Mouse (Mus musculus): Measurements from ENCODE around the gene Tent5a. TPM values are rescaled to one million over a fixed set of nuclear protein-coding genes. Genes with fewer than 3 reads are reported as not detected.

Gene Tent5a
- total and polyA plus RNA-seq, 3 experiments, result 7.0 to 15.2 TPM; not detected in 1

GRCm38 (mm10) chr9:85355559-85355958, 28.4 kb upstream of the Tent5a start:
- Histone ChIP-seq H3K27me3 (ENCODE audit: control insufficient read depth in 1 of 2, insufficient read depth in 2 of 2, low read length in 2 of 2) (no peaks in the 10 kb centered on the region), H3K4me1 (ENCODE audit: control insufficient read depth in 1 of 2, insufficient read depth in 2 of 2, low read length in 2 of 2) (peaks cover 3 to 4% of the 10 kb centered on the region in 2 experiments; a peak in 3 of 4 replicates), H3K79me2 (ENCODE audit: control insufficient read depth, insufficient read depth, low read length, poor library complexity) (no peaks in the 10 kb centered on the region), H3K9me3 (replicated peaks; ENCODE audit: insufficient read depth, low read length) (no peaks in the 10 kb centered on the region), H3K4me3 (ENCODE audit: control insufficient read depth in 1 of 2, insufficient read depth in 1 of 2, low read depth in 2 of 2, low read length in 2 of 2) (no peak overlapping the region), H3K9ac (ENCODE audit: control insufficient read depth, low read depth, low read length, poor library complexity, severe bottlenecking) (no peak overlapping the region), H3K27ac (ENCODE audit: control insufficient read depth, low read depth, low read length) (no peak overlapping the region), H3K36me3 (ENCODE audit: control insufficient read depth in 1 of 2, insufficient read depth in 2 of 2, low read length in 2 of 2) (peaks cover 0 to 6% of the 10 kb centered on the region in 2 experiments; a peak in 1 of 4 replicates)
- TF ChIP-seq MYC (IDR thresholded peaks at IDR 0.05; ENCODE audit: low read depth, low read length) (no peak), ZMIZ1 (IDR thresholded peaks at IDR 0.05; ENCODE audit: low read depth, low read length) (no peak), BHLHE40 (IDR thresholded peaks at IDR 0.05; ENCODE audit: borderline replicate concordance, low read depth, low read length) (no peak), NELFE (IDR thresholded peaks at IDR 0.05; ENCODE audit: low read depth, low read length) (no peak), CHD2 (IDR thresholded peaks at IDR 0.05; ENCODE audit: low read length) (no peak), USF2 (IDR thresholded peaks at IDR 0.05; ENCODE audit: borderline replicate concordance in 1 of 2, insufficient read depth in 1 of 2, low read depth in 1 of 2, low read length in 2 of 2) (no peak), POLR2AphosphoS5 (IDR thresholded peaks at IDR 0.05; ENCODE audit: borderline replicate concordance, low read depth, low read length) (no peak), JUND (IDR thresholded peaks at IDR 0.05; ENCODE audit: low read depth, low read length) (no peak), ETS1 (IDR thresholded peaks at IDR 0.05; ENCODE audit: low read depth, low read length) (no peak), RAD21 (IDR thresholded peaks at IDR 0.05; ENCODE audit: low read depth, low read length) (no peak), HCFC1 (IDR thresholded peaks at IDR 0.05; ENCODE audit: low read depth, low read length) (no peak), ZNF384 (IDR thresholded peaks at IDR 0.05; ENCODE audit: low read depth, low read length) (no peak), E2F4 (IDR thresholded peaks at IDR 0.05; ENCODE audit: borderline replicate concordance, low read depth, low read length) (no peak), MXI1 (IDR thresholded peaks at IDR 0.05; ENCODE audit: low read depth, low read length) (no peak), POLR2A (IDR thresholded peaks at IDR 0.05; ENCODE audit: control insufficient read depth in 1 of 2, insufficient read depth in 1 of 2, low read depth in 1 of 2, low read length in 2 of 2, poor library complexity in 1 of 2) (no peak), ZKSCAN1 (IDR thresholded peaks at IDR 0.05; ENCODE audit: low read depth, low read length) (no peak), UBTF (IDR thresholded peaks at IDR 0.05; ENCODE audit: borderline replicate concordance, insufficient read depth, low read depth, low read length) (no peak), NRF1 (IDR thresholded peaks at IDR 0.05; ENCODE audit: insufficient read depth, low read depth, low read length, poor library complexity, severe bottlenecking) (no peak), MAX (IDR thresholded peaks at IDR 0.05; ENCODE audit: low read length) (no peak)
- no peak for DNase-seq (ENCODE audit: low read depth, low spot score)

DNA sequence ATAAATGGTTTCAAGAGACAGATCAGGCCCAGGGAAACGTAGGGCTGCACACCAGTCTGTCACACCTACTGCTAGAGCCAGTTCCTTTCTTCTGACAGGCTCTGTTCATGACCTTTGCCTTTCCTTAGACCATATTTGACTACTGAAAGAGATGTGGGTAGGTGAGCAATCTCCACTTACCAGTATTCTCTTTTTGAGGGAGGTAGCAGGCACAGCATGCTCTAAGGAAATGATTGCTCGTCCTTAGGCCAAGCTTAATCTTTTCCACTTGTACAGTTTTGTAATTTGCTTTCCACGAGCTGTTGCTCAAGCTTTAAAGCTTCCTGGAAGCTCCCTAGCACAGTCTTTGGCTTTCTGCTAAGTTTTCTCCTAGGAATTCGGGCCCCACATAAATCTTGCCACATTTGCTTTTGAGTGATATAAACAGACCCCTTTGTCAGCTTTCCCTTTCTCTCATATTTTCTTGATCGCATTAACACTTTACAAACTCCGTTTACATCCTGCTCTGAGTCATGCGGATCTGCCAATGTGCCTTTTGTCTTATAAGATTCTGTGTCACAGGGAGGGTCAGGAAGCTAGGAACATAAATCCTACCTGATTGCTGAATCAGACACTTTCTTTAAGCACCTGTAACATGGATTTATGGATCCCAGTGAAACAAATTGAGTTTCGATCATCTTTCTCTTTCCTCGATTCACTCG, 20.8 kb upstream of the Tent5a start:
- DNase-seq (ENCODE audit: low read depth, low spot score), result no peak
- Histone ChIP-seq H3K9me3 (replicated peaks; ENCODE audit: insufficient read depth, low read length) (no peaks in the 10 kb centered on the region), H3K36me3 (ENCODE audit: control insufficient read depth in 1 of 2, insufficient read depth in 2 of 2, low read length in 2 of 2) (peaks cover 0 to 9% of the 10 kb centered on the region in 2 experiments; a peak in 2 of 4 replicates), H3K27me3 (ENCODE audit: control insufficient read depth in 1 of 2, insufficient read depth in 2 of 2, low read length in 2 of 2) (no peaks in the 10 kb centered on the region), H3K79me2 (ENCODE audit: control insufficient read depth, insufficient read depth, low read length, poor library complexity) (no peaks in the 10 kb centered on the region), H3K4me1 (ENCODE audit: control insufficient read depth in 1 of 2, insufficient read depth in 2 of 2, low read length in 2 of 2) (peaks cover 0 to 6% of the 10 kb centered on the region in 2 experiments; a peak in 2 of 4 replicates), H3K27ac (ENCODE audit: control insufficient read depth, low read depth, low read length) (no peak overlapping the region), H3K9ac (ENCODE audit: control insufficient read depth, low read depth, low read length, poor library complexity, severe bottlenecking) (no peak overlapping the region), H3K4me3 (ENCODE audit: control insufficient read depth in 1 of 2, insufficient read depth in 1 of 2, low read depth in 2 of 2, low read length in 2 of 2) (no peak overlapping the region)
- TF ChIP-seq MXI1 (IDR thresholded peaks at IDR 0.05; ENCODE audit: low read depth, low read length) (no peak), CHD1 (IDR thresholded peaks at IDR 0.05; ENCODE audit: low read depth, low read length) (no peak), ZMIZ1 (IDR thresholded peaks at IDR 0.05; ENCODE audit: low read depth, low read length) (no peak), RAD21 (IDR thresholded peaks at IDR 0.05; ENCODE audit: low read depth, low read length) (no peak), CTCF (IDR thresholded peaks at IDR 0.05 in 2 of 3, conservative IDR thresholded peaks at IDR 0.05 in 1 of 3; ENCODE audit: control insufficient read depth in 1 of 3, insufficient read depth in 1 of 3, low read depth in 2 of 3, low read length in 3 of 3, poor library complexity in 1 of 3, severe bottlenecking in 1 of 3) (no peak), TAL1 (IDR thresholded peaks at IDR 0.05; ENCODE audit: low read length) (no peak), NELFE (IDR thresholded peaks at IDR 0.05; ENCODE audit: low read depth, low read length) (no peak), ZNF384 (IDR thresholded peaks at IDR 0.05; ENCODE audit: low read depth, low read length) (no peak)

Measured in MEL (cell line).